Mouse (Mus musculus): Measurements from ENCODE around the gene Trabd2b. TPM values are rescaled to one million over a fixed set of nuclear protein-coding genes. Genes with fewer than 3 reads are reported as not detected.

Gene Trabd2b
- polyA plus RNA-seq, 1 experiment from 2014 or later = 0.65 TPM

- H3K4me1 ChIP-seq = peaks cover 4% of the 10 kb centered on the region; the same call in 1 of the 2 replicates
- H3K9ac ChIP-seq = no peak overlapping the region
- 76% methylated on average over 1 of the region's 1 CpGs for WGBS
- H3K4me2 ChIP-seq = no peak overlapping the region
- no peak overlapping the region for H3K4me3 ChIP-seq
- no peaks in the 10 kb centered on the region for H3K9me3 ChIP-seq
- H3K36me3 ChIP-seq (replicated peaks) = no peaks in the 10 kb centered on the region
- no peak for ATAC-seq (replicated peaks)
- no peaks in the 10 kb centered on the region for H3K27me3 ChIP-seq (replicated peaks)
- no peak overlapping the region for H3K27ac ChIP-seq
Measured at GRCm38 (mm10) chr4:114568081-114568605, 161.6 kb downstream of the Trabd2b start.

- Histone ChIP-seq H3K27ac (peak overlapping the region; percentile 35; the same call in 1 of the 2 replicates), H3K4me2 (no peak overlapping the region), H3K9ac (no peak overlapping the region), H3K36me3 (replicated peaks) (no peaks in the 10 kb centered on the region), H3K4me3 (no peak overlapping the region), H3K9me3 (no peaks in the 10 kb centered on the region), H3K4me1 (peaks cover 10% of the 10 kb centered on the region), H3K27me3 (replicated peaks) (no peaks in the 10 kb centered on the region)
- ATAC-seq (replicated peaks) = peak; percentile 70
- 49% methylated on average over 12 of the region's 12 CpGs for WGBS
Measured at GRCm38 (mm10) chr4:114578153-114578950, 171.8 kb downstream of the Trabd2b start.

- Histone ChIP-seq H3K4me2 (no peak overlapping the region), H3K9ac (no peak overlapping the region), H3K9me3 (no peaks in the 10 kb centered on the region), H3K4me3 (no peak overlapping the region), H3K27ac (no peak overlapping the region), H3K4me1 (peaks cover 4% of the 10 kb centered on the region; the same call in 1 of the 2 replicates), H3K27me3 (replicated peaks) (no peaks in the 10 kb centered on the region), H3K36me3 (replicated peaks) (no peaks in the 10 kb centered on the region)
- no peak for ATAC-seq (replicated peaks)
- 86% methylated on average over 2 of the region's 2 CpGs for WGBS
Measured at GRCm38 (mm10) chr4:114583546-114584144, 177.1 kb downstream of the Trabd2b start.

- Histone ChIP-seq H3K4me3 (no peak overlapping the region), H3K27me3 (replicated peaks) (no peaks in the 10 kb centered on the region), H3K9ac (no peak overlapping the region), H3K4me1 (no peaks in the 10 kb centered on the region), H3K4me2 (no peak overlapping the region), H3K36me3 (replicated peaks) (no peaks in the 10 kb centered on the region), H3K27ac (no peak overlapping the region), H3K9me3 (no peaks in the 10 kb centered on the region)
- 94% methylated on average over 1 of the region's 1 CpGs for WGBS
- no peak for ATAC-seq (replicated peaks)
Measured at GRCm38 (mm10) chr4:114584686-114585085, 178.2 kb downstream of the Trabd2b start.

GRCm38 (mm10) chr4:114593554-114594215, 187.2 kb downstream of the Trabd2b start:
- H3K4me3 ChIP-seq = no peak overlapping the region

GRCm38 (mm10) chr4:114595188-114595701, 188.7 kb downstream of the Trabd2b start:
- WGBS = 40% methylated on average over 2 of the region's 2 CpGs
- H3K27ac ChIP-seq = no peak overlapping the region
- H3K9ac ChIP-seq = no peak overlapping the region
- ATAC-seq (replicated peaks) = no peak
- H3K4me1 ChIP-seq = no peaks in the 10 kb centered on the region
- no peaks in the 10 kb centered on the region for H3K27me3 ChIP-seq (replicated peaks)
- no peak overlapping the region for H3K4me2 ChIP-seq
- no peak overlapping the region for H3K4me3 ChIP-seq
- H3K36me3 ChIP-seq (replicated peaks) = no peaks in the 10 kb centered on the region
- H3K9me3 ChIP-seq = no peaks in the 10 kb centered on the region

More at GRCm38 (mm10) chr4:114593554-114594215, 187.2 kb downstream of the Trabd2b start:
- Histone ChIP-seq H3K9me3 (no peaks in the 10 kb centered on the region), H3K4me2 (no peak overlapping the region), H3K27me3 (replicated peaks) (no peaks in the 10 kb centered on the region), H3K4me1 (no peaks in the 10 kb centered on the region), H3K27ac (no peak overlapping the region), H3K9ac (no peak overlapping the region), H3K36me3 (replicated peaks) (no peaks in the 10 kb centered on the region)
- no peak for ATAC-seq (replicated peaks)
- WGBS = 70% methylated on average over 13 of the region's 13 CpGs

GRCm38 (mm10) chr4:114599121-114599520, 192.6 kb downstream of the Trabd2b start:
- ATAC-seq (replicated peaks) = no peak
- Histone ChIP-seq H3K4me3 (no peak overlapping the region), H3K4me2 (no peak overlapping the region), H3K27ac (no peak overlapping the region), H3K27me3 (replicated peaks) (no peaks in the 10 kb centered on the region), H3K4me1 (peaks cover 11% of the 10 kb centered on the region), H3K36me3 (replicated peaks) (no peaks in the 10 kb centered on the region), H3K9ac (no peak overlapping the region), H3K9me3 (no peaks in the 10 kb centered on the region)

- Histone ChIP-seq H3K4me2 (no peak overlapping the region), H3K9me3 (no peaks in the 10 kb centered on the region), H3K4me3 (no peak overlapping the region), H3K27ac (no peak overlapping the region), H3K4me1 (peaks cover 11% of the 10 kb centered on the region), H3K36me3 (replicated peaks) (no peaks in the 10 kb centered on the region), H3K27me3 (replicated peaks) (no peaks in the 10 kb centered on the region), H3K9ac (no peak overlapping the region)
- peak; percentile 58; the same call in 1 of the 2 replicates for ATAC-seq (replicated peaks)
- 32% methylated on average over 8 of the region's 8 CpGs for WGBS
Measured at GRCm38 (mm10) chr4:114601201-114602009, 194.9 kb downstream of the Trabd2b start.

GRCm38 (mm10) chr4:114605670-114606069, 199.1 kb downstream of the Trabd2b start:
- H3K27ac ChIP-seq = no peak overlapping the region
- no peak for ATAC-seq (replicated peaks)
- peaks cover 11% of the 10 kb centered on the region for H3K4me1 ChIP-seq
- no peak overlapping the region for H3K4me3 ChIP-seq
- no peaks in the 10 kb centered on the region for H3K9me3 ChIP-seq
- no peaks in the 10 kb centered on the region for H3K36me3 ChIP-seq (replicated peaks)
- H3K27me3 ChIP-seq (replicated peaks) = no peaks in the 10 kb centered on the region
- H3K4me2 ChIP-seq = no peak overlapping the region
- no peak overlapping the region for H3K9ac ChIP-seq
- 84% methylated on average over 3 of the region's 3 CpGs for WGBS

- H3K27ac ChIP-seq = no peak overlapping the region
- H3K27me3 ChIP-seq (replicated peaks) = no peaks in the 10 kb centered on the region
- H3K4me1 ChIP-seq = no peaks in the 10 kb centered on the region
- H3K4me2 ChIP-seq = no peak overlapping the region
- 77% methylated on average over 2 of the region's 2 CpGs for WGBS
- no peaks in the 10 kb centered on the region for H3K36me3 ChIP-seq (replicated peaks)
- no peak overlapping the region for H3K4me3 ChIP-seq
- 0 out of 2 replicates have a peak, but pooled peaks have one; percentile 27 for ATAC-seq (replicated peaks)
- no peak overlapping the region for H3K9ac ChIP-seq
- H3K9me3 ChIP-seq = no peaks in the 10 kb centered on the region
Measured at GRCm38 (mm10) chr4:114607873-114608272, 201.3 kb downstream of the Trabd2b start.

- Histone ChIP-seq H3K9ac (no peak overlapping the region), H3K4me2 (no peak overlapping the region), H3K27me3 (replicated peaks) (no peaks in the 10 kb centered on the region), H3K27ac (no peak overlapping the region), H3K9me3 (no peaks in the 10 kb centered on the region), H3K4me3 (no peak overlapping the region), H3K36me3 (replicated peaks) (no peaks in the 10 kb centered on the region), H3K4me1 (no peaks in the 10 kb centered on the region)
- 85% methylated on average over 4 of the region's 4 CpGs for WGBS
- ATAC-seq (replicated peaks) = no peak
Measured at GRCm38 (mm10) chr4:114609297-114609696, 202.8 kb downstream of the Trabd2b start.

Measured in midbrain, embryonic 15.5 days (tissue).